Mouse (Mus musculus): ENCODE data around the gene Pdxdc1.

- TF ChIP-seq CTCF (IDR thresholded peaks at IDR 0.05; ENCODE audit: borderline replicate concordance, control insufficient read depth, extremely low read depth, insufficient read depth, low read length, poor library complexity) (no peak), POLR2A (IDR thresholded peaks at IDR 0.05; ENCODE audit: control insufficient read depth, extremely low read depth, insufficient read depth, low read length, poor library complexity) (no peak)
These were observed 117.0 kb downstream of the Pdxdc1 start for GRCm38 (mm10) chr16:13785932-13786331.

Data from thymus, adult 2 months (tissue).